Mouse (Mus musculus) cerebellum, adult 9-10 months (tissue): ENCODE measurements around the gene Xaf1.
"Not testable (repeated sequence)": the region's sequence is repeated elsewhere in the genome, so short reads cannot be mapped to it uniquely, and the experiment has no call there.

Experiments used
- DNase-seq: peaks from one replicate; pipeline ENCODE4 v3.0.0; 2022

The Xaf1 gene

DNA sequence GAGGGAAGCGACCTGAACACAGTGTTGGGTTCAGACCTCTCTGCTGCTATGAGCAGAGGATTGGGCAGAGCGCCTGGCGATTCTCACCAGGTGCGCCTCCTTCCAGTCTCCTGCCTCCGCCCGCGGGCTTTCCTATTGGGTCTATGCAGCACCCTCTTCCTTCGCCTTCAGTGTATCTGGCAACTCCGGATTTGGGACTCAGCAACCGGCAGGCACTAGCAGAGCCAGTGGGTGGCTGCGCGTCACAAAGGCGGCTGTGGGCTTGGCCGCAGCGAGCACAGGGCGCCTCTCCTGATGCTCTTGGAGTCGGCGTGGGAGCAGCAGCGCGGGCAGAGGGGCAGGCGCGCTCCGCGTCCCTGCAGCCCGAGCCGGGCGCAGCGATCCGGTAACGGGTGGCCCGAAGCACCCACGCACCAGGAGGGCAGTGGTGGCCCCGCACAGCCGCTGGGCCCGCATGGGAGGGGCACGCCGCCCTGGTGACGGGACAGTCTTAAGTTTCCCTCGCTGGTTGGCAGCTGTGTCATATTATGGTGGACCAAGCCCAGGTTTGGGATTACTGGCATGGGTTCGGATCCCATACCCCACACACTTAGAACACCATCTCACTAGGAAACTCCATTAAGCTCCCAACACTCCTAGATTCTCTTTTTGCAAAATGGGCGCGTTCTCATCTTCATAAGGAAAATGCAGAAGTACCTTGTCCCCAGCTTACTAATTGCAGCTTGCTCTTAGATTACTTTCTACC is 12.9 kb downstream of the Xaf1 start, which contains the start of gene Fbxo39:
TSS of gene Fbxo39 (plus strand) at position 294 of the 745 bp plus-strand sequence.
- no peak for DNase-seq

DNA sequence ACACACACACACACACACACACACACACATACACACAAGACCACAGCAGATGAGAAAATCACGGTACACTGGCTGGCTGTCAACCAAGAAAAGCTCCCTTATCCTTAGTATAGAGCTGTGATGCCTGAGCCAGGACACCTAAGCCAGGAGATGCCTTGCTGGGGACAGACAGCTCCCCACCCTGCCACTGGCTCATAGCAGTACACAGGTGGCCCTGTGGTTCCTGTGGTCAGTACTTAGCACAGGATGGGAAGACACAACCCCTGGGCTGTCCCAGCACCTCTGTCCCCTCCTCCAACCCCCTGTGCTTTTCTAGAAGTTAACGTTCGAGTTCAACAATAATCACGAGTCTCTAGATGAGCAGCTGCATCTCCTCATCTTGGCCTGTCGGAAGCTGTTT is 16.6 kb downstream of the Xaf1 start:
- no peak for DNase-seq

DNA sequence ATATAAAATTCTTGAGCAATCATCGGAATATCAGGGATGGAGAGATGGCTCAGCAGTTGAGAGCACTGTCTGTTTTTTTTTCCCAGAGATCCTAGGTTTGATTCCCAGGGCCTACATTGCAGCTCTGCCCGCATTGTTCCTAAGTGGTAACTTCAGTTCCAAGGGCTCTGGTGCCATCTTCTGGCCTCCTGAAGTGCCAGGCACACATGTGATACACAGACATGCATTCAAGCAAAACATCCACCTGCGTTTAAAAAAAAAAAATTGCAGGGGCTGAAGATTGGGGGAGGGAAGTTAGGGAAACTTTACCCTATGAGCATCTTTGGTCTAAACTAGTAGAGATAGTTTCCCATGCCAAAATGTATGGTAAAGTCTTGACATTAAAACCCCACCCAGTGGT is 23.0 kb downstream of the Xaf1 start:
- DNase-seq = no peak

DNA sequence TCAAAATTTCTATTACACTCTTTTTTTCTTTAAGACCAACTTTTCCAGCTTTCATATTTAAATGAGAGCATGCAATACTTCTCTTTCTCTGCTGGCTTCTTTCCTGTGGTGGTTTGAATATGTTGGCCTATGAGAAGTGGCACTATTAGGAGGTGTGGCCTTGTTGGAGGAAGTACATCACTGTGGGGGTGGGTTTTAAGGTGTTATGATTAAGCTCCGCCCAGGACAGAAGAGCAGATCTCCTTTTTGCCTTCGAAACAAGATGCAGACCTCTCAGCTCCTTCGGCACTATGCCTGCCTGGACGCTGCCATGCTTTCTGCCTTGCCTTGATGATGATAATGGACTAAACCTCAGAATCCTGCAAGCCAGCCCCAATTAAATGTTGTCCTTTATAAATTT is 24.3 kb downstream of the Xaf1 start:
- DNase-seq = no peak

DNA sequence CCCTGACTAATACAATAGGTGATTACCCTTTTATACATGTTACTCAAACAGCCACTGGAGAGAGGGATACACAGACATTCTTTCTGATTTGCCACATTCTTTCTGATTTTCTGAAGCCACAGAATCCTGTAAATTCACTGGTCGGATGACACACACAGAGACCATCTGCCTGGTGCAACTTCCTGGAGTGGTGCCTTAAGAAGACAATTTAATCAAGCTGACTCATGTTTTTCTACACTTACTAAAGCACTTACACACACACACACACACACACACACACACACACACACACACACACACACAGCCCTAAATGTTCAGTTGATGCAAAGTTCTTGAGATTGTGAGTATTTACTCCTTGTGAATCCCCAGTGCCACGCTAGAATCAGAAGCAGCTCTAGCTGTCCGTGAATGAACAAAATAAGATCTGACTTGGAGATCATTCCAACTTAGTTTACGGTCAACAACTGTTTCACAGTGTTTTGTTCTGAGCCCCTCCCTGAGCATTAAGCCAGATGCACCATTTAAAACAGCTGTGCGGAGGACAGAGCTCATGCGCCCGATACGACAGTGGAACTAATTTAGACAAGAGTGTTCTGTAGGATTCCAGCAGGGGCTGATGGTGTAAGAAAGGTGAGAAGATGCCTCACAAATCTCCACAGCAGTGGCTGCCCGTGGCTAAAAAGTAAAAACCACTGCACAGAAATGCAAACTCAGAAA is 31.7 kb downstream of the Xaf1 start:
- DNase-seq = no peak

DNA sequence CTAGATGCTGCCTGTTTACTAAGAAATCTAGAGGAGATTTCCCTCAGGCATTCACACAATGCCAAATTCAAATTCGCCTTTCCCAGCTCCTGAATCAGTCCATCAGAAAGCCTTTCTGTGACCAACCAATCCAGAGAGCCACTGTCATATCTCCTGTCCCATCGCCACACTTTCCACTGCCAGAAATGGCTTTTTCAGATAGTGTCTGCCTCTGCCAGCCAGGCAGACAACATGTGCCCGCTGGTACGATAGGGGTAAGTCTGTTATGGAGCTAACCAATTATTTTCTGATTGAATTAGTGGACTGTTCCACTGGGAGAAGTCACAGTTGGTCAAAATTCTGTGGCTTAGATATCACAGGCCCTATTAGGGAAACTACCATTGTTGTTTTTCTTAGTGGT is 33.2 kb downstream of the Xaf1 start:
- DNase-seq = no peak

DNA sequence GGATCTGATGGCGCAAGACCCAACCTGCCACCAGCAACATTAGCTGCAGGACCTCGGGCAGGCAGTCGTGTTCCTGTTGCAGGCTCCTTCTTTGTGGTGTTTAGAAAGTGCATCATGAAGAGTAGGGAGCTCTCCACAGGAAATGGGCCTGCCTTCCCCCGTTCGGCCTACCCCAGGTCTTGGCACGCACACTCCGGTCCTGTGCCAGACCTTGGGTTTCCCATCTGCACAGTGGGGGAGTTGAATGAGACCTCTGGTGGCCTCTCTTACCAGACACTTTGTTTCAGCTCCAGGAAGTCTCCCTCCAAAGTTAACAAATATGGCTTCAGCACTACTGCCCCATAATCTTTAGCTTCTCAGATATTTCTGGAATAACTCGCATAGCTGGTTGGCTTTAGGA is 35.3 kb downstream of the Xaf1 start:
- no peak for DNase-seq

DNA sequence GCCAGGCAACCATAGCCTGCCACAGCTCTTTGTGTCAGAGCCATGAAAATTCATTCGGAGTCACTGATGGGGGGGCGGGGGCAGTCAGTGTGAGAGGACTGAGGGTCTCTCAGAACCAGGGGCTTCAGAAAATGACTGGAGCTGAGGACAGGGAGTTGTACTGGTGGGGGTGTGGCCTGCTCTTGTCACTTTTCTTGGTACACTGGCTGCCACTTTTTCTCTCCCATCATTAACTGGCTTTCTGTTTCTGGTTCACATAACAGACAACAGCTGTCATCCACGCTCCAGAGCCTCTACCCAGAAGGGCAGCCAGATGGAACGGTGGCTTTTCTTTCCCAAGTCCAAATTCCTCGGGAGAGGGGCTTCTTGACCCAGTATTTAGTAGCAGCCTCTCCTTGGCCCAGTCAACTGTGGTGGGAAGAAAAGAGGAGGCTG is 37.0 kb downstream of the Xaf1 start:
- DNase-seq = no peak

DNA sequence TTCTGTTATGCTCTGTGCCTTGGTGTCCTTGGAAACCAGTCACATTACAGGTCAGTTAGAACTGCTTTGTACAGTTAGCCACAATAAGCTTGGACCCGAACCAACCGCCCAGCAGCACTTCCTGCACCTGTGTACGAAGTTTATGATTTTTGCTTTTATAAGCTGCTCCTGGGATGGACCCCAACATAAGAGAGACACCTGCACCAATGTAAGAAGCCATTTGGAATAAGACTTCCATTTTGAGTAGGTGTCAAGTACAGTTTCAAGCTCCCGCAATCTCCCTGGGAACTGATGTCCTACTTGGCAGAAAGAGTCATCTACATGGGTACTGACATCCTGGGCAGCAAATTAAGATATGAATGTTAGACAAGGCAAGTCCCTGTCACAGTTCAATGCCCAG is 38.3 kb downstream of the Xaf1 start:
- DNase-seq = no peak

DNA sequence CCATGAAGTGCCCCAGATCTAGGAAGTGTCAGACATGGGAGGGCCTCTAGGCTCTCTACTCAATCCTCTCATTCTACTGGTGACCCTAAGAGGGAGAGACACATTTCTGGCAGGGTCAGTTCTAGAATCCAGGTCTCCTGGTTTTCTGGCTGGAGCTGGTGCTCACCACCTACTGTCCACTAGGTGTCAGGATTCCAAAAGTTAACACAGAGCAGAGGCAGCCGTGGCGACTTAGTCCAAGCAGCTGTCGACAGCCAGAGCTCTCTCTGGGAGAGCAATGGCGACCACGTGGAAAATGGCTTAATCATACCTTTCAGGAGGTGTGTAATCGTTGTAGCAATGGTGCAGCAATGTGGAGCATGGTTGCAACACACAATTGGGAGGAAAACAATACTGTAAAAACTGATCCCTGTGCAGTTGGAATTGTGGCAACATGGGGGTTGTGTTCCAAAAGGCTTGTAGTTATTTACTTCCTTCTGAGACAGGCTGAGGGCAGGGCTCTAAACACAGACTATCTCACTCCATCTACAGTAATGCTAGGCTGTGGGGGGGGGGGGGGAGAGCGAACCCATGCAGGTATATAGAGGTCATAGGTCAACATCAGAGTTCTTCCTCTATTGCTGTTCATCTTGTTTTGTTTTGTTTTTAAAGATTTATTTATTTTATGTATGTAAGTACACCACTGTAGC is 41.3 kb downstream of the Xaf1 start:
- DNase-seq = peak; percentile 68

DNA sequence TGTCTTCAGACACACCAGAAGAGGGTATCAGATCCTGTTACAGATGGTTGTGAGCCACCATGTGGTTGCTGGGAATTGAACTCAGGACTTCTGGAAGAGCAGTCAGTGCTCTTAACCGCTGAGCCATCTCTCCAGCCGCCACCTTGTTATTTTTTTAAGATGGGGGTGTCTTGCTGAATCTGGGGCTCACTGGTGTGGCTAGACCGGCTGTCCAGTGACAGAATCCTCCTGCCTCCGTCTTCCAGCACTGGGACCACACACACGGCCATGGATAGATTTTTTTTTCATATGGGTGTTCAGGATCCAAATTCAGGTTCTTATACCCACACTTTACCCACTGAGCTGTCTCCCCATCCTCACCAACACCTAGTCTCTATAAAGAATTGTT is 41.8 kb downstream of the Xaf1 start:
- DNase-seq = not testable (repeated sequence)

DNA sequence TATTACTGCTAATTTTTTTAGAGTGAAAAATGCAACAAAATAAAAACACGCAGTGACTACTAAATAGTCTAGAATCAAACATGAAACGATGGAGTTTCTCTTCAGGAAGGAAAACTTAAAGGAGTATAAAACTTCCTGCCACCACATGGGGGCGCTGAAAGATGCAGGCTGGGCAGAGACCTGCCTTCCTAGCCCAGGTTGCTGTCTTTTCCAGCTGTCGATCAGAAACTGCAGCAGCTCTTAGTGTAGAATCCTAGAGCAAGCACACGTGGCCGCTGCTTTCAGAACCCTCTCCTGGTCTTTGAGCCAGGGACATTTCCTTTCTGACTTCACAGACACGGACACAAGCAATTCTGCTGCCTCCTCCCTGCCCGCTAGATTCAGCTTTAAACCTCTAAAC is 42.5 kb downstream of the Xaf1 start:
- DNase-seq = no peak

DNA sequence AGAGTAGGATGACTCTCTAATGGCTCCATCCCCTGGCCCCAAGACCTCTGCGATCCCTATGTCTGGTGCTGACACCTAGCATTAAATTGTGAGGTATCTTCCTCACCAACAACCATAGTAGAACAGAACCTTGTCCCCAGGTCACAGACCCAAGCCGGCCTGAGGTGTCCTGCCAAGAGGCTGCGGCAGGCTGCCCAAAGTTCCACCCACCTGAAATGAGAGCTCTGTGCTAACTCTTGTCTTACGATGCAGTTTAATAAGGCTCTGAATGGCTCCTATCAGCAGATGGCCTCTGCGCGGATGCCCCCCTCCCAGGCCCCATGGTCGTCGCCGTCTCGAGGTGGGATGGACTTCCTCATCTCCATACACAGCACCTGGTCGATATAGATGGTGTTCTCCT is 43.1 kb downstream of the Xaf1 start:
- no peak for DNase-seq

DNA sequence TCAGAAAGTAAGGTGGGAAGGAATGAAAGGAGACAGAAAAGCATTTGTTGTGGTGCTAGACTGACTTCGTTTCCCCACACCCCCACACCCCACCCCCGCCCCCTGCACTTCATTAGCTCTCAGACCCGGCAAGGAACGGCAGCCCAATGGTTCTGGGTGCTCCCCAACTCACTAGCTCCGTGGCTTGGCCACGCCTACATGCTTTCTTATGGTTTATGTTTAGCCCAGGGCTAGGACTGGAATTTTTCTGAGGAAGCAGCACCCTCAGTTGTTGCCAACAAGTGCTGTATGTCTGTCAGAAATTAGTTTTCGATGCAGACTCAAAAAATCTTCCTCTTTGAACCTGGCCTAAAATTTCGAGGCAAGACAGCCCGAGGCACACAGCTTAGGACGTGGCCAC is 47.1 kb downstream of the Xaf1 start:
- no peak for DNase-seq

DNA sequence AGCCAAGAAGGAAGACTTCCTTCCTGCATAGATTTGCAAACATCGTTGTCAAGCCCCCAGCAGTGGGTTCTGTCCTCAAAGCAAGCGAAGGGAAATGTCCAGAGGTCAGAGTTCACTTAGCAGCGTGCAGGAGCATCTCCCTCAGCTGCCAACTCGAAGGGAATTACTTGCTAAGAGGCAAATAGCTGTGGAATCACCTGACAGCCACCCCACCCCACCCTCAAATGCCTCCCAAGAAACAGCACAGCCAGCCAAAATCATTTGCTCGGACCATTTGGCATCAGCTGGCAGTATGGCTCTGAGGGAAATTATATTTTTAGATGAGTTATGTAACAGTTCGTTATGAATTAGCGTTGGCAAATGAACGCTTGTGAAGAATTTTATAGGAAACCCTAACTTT is 47.6 kb downstream of the Xaf1 start:
- peak; percentile 82 for DNase-seq

DNA sequence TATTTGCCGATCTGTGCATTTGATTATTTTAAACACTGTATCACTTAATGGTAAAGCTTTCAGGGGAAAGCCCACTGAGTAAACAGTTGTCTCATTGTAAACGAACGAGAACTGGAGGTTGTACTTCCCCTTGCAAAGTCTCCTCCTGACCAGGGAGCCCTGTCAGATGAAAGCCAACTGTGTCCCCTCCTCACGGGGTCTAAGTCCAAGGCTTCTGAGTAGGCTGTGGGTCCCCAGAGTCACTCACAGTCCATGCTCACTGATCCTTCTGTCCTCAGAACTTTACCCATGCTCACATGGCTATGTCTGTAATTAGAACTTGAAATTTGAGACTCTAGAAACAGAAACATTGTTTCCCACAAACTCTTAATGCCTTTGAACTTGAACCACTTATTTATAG is 48.2 kb downstream of the Xaf1 start:
- DNase-seq = no peak

DNA sequence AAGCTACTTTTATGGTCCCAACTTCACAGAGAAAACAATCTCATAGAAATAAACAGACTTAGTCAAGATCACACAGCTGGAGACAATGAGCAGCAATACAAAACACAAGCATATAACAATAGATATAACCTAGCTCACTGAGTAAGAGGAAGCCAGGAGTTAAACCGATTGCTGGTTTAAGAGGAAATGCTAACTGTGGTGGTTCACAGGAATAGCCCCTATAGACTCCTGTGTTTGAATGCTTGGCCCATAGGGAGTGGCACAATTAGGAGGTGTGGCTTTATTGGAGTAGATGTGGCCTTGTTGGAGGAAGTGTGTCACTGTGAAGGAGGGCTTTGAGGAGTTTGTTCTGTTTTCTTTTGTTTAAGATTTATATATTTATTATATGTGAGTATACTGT is 50.8 kb downstream of the Xaf1 start:
- no peak for DNase-seq

DNA sequence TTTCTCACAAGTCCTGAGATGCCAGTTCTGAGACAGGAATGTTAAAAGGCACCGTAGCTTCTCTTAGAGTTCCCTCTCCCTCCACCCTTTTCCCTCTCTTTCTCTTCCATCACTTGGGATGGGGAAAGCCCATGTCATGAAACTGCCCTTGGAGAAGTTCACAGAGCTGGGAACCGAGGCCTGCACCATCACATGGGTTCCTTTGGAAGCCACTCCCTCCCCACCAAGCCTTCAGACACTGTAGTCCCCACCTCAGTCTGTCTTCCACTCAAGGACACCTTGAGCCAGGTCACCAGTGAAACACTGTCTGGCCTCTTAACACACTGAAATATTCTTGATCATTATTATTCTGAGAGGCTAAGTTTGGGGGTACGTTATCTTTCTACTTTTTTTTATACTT is 51.8 kb downstream of the Xaf1 start:
- DNase-seq = no peak

DNA sequence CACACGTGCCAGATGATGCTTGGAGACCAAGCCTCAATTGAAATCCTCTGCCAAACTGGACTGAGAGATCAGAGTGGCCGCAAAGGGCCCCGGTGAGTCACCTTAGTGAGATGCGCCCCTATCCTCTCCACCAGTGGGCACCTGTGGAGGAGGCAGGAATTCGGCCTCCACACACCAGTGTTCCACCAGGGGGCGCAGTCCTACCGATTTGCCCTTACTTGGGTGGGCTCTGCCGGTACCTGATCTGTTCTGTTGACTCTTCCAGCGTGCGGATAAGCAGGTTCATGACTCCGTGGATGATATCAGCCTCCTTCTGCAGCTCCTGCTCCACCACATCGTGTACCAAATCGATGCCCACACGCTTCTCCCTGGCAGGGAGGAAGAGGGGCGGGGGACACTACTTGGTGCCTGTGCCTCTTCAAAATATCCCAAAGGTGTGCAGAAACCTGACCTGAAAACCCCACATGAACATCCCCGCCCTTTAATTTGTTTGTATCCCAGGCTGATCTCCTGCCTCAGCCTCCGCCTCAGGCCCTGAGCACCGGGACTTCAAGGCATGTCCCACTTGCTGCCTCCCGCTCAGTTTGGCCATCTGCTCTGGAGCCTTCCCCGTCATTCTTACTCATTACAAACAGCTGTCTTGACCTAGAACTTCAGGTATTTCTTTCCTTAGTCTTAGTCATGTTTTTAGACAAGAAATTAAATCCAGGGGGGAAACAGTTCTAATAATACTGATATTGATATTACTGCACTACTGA is 53.7 kb downstream of the Xaf1 start:
- DNase-seq = peak; percentile 44

DNA sequence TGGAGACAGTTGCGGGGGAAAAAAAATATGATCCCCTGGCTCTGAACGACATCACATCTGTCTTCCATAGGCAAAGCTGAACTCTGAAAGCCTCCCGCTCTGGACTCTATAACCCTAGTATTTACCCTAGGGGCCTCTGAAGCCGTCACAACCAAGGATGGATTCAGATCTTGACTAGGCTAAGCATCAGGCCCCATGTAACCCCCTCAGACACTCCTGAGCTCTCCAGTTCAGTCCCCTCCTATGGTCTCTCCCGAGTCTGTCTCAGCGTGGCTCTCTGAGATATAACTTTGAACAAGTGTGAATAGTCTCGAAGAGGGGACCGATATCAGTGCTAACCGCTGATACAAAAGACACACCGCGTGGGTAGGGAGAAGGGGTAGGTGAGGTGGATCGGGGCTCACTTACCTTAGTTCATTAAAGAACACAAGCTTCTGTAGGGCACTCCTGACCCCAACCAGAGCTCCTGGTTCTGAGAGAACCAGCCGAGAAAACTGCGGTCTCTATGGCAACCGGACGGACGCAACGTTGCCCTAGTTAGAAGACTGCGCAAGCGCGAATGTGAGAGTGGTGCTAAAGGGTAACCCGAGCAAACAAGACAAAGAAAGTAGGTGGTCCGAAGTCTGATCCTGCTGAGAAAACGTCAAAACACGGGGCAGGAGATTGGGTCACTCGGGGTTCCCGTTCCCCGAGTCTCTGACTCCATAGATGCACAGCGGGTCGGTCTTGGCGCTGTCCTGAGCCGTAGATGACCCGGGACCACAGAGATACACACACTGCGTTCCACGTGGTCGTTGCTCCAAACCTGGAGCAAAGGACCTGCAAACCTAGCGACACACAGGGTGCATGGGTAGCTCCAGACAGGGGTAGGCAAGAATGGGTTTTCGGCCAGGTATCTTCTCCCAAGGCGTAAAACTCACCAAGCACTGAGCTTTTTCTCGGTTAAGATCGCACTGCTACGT is 60.2 kb downstream of the Xaf1 start:
- DNase-seq = peak; percentile 48

DNA sequence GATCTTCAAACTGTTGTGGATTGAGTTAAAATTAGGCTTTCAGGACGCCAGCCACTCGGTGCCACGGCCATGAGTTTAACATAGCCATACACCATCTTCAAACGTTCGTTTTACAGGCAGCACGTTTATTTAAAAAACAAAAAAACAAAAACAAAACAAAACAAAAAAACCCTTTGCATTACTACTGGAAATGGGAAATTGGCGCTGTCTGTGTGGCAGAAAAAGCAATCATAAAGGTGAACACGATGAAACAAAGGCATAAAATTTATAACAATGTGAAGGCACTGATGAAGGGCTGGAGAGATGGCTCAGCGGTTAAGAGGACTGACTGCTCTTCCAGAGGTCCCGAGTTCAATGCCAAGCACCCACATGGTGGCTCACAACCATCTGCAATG is 60.9 kb downstream of the Xaf1 start, which contains the start of gene Tekt1:
TSS of gene Tekt1 (minus strand) at position 96 of the 395 bp plus-strand sequence.
- DNase-seq = no peak
